Mouse (Mus musculus) midbrain, embryonic 10.5 days (tissue): Measurements from ENCODE around the gene Ins2. TPM values are rescaled to one million over a fixed set of nuclear protein-coding genes. Genes with fewer than 3 reads are reported as not detected.
A peak's percentile ranks its signal among the peaks of the same experiment; 100 is the strongest.

Experiments used
- DNase-seq: peaks from one replicate; pipeline ENCODE4 v3.0.0-alpha.2; 2017; ENCODE audit warnings: low spot score
- H3K27ac ChIP-seq: fragments of 300-500 bp; sonication (generic); replicated peaks from 2 replicates; pipeline ENCODE4 v1.5.1; 2016; ENCODE audit warnings: mild to moderate bottlenecking
- H3K27me3 ChIP-seq: fragments of 300-500 bp; sonication (generic); 2 replicates; pipeline ENCODE4 v1.6.1; 2016; ENCODE audit warnings: low read depth, mild to moderate bottlenecking; ENCODE audit not compliant: poor library complexity, severe bottlenecking
- H3K36me3 ChIP-seq: fragments of 300-500 bp; sonication (generic); 2 replicates; pipeline ENCODE4 v1.6.1; 2016; ENCODE audit warnings: mild to moderate bottlenecking, moderate library complexity
- H3K4me1 ChIP-seq: fragments of 300-500 bp; sonication (generic); 2 replicates; pipeline ENCODE4 v1.6.1; 2016
- H3K4me3 ChIP-seq: fragments of 300-500 bp; sonication (generic); 2 replicates; pipeline ENCODE4 v1.5.1; 2016; ENCODE audit warnings: mild to moderate bottlenecking, moderate library complexity
- H3K9me3 ChIP-seq: fragments of 300-500 bp; sonication (generic); replicated peaks from 2 replicates; pipeline ENCODE4 v1.6.1; 2016; ENCODE audit warnings: mild to moderate bottlenecking
- WGBS: fragments of 180-500 bp; shearing (Covaris S2); methylation state at CpG from one replicate; pipeline ENCODE4 v1.1.7; 2016; 5-methylcytosine and 5-hydroxymethylcytosine counted together
- polyA plus RNA-seq: library from polyadenylated mRNA; unstranded; fragments of >200 nt; fragmentation: Nextera tagmentation; extraction: Ambion mirVana; gene quantifications from 2 replicates; pipeline ENCODE4 v1.2.1, GENCODE M21; 2016

Ins2 gene
- polyA plus RNA-seq, 1 experiment from 2014 or later: not detected

GRCm38 (mm10) chr7:142660651-142660945, 82.6 kb downstream of the Ins2 start:
- under 1% methylated on average over 29 of the region's 29 CpGs for WGBS
- peak; percentile 76 for DNase-seq

GRCm38 (mm10) chr7:142659767-142660650, 83.2 kb downstream of the Ins2 start:
- DNase-seq: peak; percentile 47
- Histone ChIP-seq H3K4me1 (peaks cover 63% of the 10 kb centered on the region), H3K36me3 (no peaks in the 10 kb centered on the region), H3K9me3 (no peaks in the 10 kb centered on the region), H3K27me3 (peaks cover 100% of the 10 kb centered on the region), H3K27ac (peak overlapping the region; percentile 63), H3K4me3 (peak overlapping the region; percentile 50)
- WGBS: under 1% methylated on average over 42 of the region's 43 CpGs

More at GRCm38 (mm10) chr7:142660651-142660945, 82.6 kb downstream of the Ins2 start:
- no peaks in the 10 kb centered on the region for H3K36me3 ChIP-seq
- H3K9me3 ChIP-seq: no peaks in the 10 kb centered on the region
- H3K27ac ChIP-seq: peak overlapping the region; percentile 63
- H3K4me1 ChIP-seq: peaks cover 57% of the 10 kb centered on the region
- H3K4me3 ChIP-seq: peak overlapping the region; percentile 50
- peaks cover 100% of the 10 kb centered on the region for H3K27me3 ChIP-seq

GRCm38 (mm10) chr7:142659181-142659681, 84.0 kb downstream of the Ins2 start:
- no peak for DNase-seq
- under 1% methylated on average over 64 of the region's 70 CpGs for WGBS
- H3K36me3 ChIP-seq: no peaks in the 10 kb centered on the region
- H3K27ac ChIP-seq: peak overlapping the region; percentile 52; the same call in 1 of the 2 replicates
- peaks cover 69% of the 10 kb centered on the region for H3K4me1 ChIP-seq
- peak overlapping the region; percentile 50 for H3K4me3 ChIP-seq
- peaks cover 100% of the 10 kb centered on the region for H3K27me3 ChIP-seq
- H3K9me3 ChIP-seq: no peaks in the 10 kb centered on the region

- H3K4me1 ChIP-seq: peaks cover 69% of the 10 kb centered on the region
- H3K9me3 ChIP-seq: no peaks in the 10 kb centered on the region
- H3K27ac ChIP-seq: peak overlapping the region; percentile 52; the same call in 1 of the 2 replicates
- DNase-seq: peak; percentile 52
- H3K27me3 ChIP-seq: peaks cover 100% of the 10 kb centered on the region
- no peaks in the 10 kb centered on the region for H3K36me3 ChIP-seq
- peak overlapping the region; percentile 50 for H3K4me3 ChIP-seq
- WGBS: under 1% methylated on average over 39 of the region's 40 CpGs
Measured at GRCm38 (mm10) chr7:142658681-142659180, 84.5 kb downstream of the Ins2 start.

GRCm38 (mm10) chr7:142657821-142658614, 85.2 kb downstream of the Ins2 start:
- Histone ChIP-seq H3K36me3 (no peaks in the 10 kb centered on the region), H3K4me3 (peak overlapping the region; percentile 50), H3K4me1 (peaks cover 70% of the 10 kb centered on the region), H3K27ac (peak overlapping the region; percentile 33; the same call in 1 of the 2 replicates), H3K27me3 (peaks cover 100% of the 10 kb centered on the region), H3K9me3 (no peaks in the 10 kb centered on the region)
- DNase-seq: no peak
- under 1% methylated on average over 34 of the region's 34 CpGs for WGBS

GRCm38 (mm10) chr7:142657341-142657791, 85.8 kb downstream of the Ins2 start:
- no peak overlapping the region for H3K27ac ChIP-seq
- WGBS: 5% methylated on average over 9 of the region's 9 CpGs
- peak; percentile 52 for DNase-seq
- H3K27me3 ChIP-seq: peaks cover 100% of the 10 kb centered on the region
- H3K4me1 ChIP-seq: peaks cover 70% of the 10 kb centered on the region
- H3K9me3 ChIP-seq: no peaks in the 10 kb centered on the region
- no peaks in the 10 kb centered on the region for H3K36me3 ChIP-seq
- peak overlapping the region; percentile 50 for H3K4me3 ChIP-seq

GRCm38 (mm10) chr7:142656055-142656454, 87.1 kb downstream of the Ins2 start:
- Histone ChIP-seq H3K36me3 (no peaks in the 10 kb centered on the region), H3K4me3 (peak overlapping the region; percentile 11; the same call in 1 of the 2 replicates), H3K27me3 (peaks cover 100% of the 10 kb centered on the region), H3K4me1 (peaks cover 68% of the 10 kb centered on the region), H3K9me3 (no peaks in the 10 kb centered on the region), H3K27ac (no peak overlapping the region)
- no peak for DNase-seq
- WGBS: 35% methylated on average over 4 of the region's 4 CpGs

GRCm38 (mm10) chr7:142655633-142656032, 87.5 kb downstream of the Ins2 start:
- 10% methylated on average over 11 of the region's 11 CpGs for WGBS
- Histone ChIP-seq H3K4me3 (peak overlapping the region; percentile 14; the same call in 1 of the 2 replicates), H3K27ac (no peak overlapping the region), H3K4me1 (peaks cover 64% of the 10 kb centered on the region), H3K36me3 (no peaks in the 10 kb centered on the region), H3K9me3 (no peaks in the 10 kb centered on the region), H3K27me3 (peaks cover 100% of the 10 kb centered on the region)
- no peak for DNase-seq

GRCm38 (mm10) chr7:142653726-142654125, 89.5 kb downstream of the Ins2 start:
- no peaks in the 10 kb centered on the region for H3K9me3 ChIP-seq
- H3K27ac ChIP-seq: no peak overlapping the region
- DNase-seq: no peak
- no peaks in the 10 kb centered on the region for H3K36me3 ChIP-seq
- H3K4me1 ChIP-seq: peaks cover 45% of the 10 kb centered on the region
- H3K27me3 ChIP-seq: peaks cover 84% of the 10 kb centered on the region
- peak overlapping the region; percentile 11; the same call in 1 of the 2 replicates for H3K4me3 ChIP-seq
- WGBS: 7% methylated on average over 18 of the region's 18 CpGs

GRCm38 (mm10) chr7:142646676-142647075, 96.5 kb downstream of the Ins2 start:
- H3K36me3 ChIP-seq: no peaks in the 10 kb centered on the region
- no peaks in the 10 kb centered on the region; the same call in 1 of the 2 replicates for H3K4me1 ChIP-seq
- H3K4me3 ChIP-seq: no peak overlapping the region
- no peak for DNase-seq
- H3K9me3 ChIP-seq: peaks cover 4% of the 10 kb centered on the region; the same call in 1 of the 2 replicates
- peaks cover 17% of the 10 kb centered on the region for H3K27me3 ChIP-seq
- 22% methylated on average over 6 of the region's 6 CpGs for WGBS
- H3K27ac ChIP-seq: no peak overlapping the region

- Histone ChIP-seq H3K36me3 (no peaks in the 10 kb centered on the region), H3K27me3 (peaks cover 4% of the 10 kb centered on the region; the same call in 1 of the 2 replicates), H3K27ac (no peak overlapping the region), H3K4me3 (no peak overlapping the region), H3K4me1 (no peaks in the 10 kb centered on the region; the same call in 1 of the 2 replicates), H3K9me3 (peaks cover 4% of the 10 kb centered on the region; the same call in 1 of the 2 replicates)
- 56% methylated on average over 5 of the region's 5 CpGs for WGBS
- no peak for DNase-seq
Measured at GRCm38 (mm10) chr7:142645045-142645444, 98.1 kb downstream of the Ins2 start.

GRCm38 (mm10) chr7:142636178-142636577, 107.0 kb downstream of the Ins2 start:
- Histone ChIP-seq H3K27me3 (no peaks in the 10 kb centered on the region), H3K36me3 (no peaks in the 10 kb centered on the region), H3K27ac (no peak overlapping the region), H3K4me1 (peaks cover 16% of the 10 kb centered on the region), H3K9me3 (no peaks in the 10 kb centered on the region), H3K4me3 (no peak overlapping the region)
- DNase-seq: no peak
